Mouse (Mus musculus) adrenal gland, postnatal 0 days (tissue): ENCODE results near the gene Zbtb2. TPM values are rescaled to one million over a fixed set of nuclear protein-coding genes. Genes with fewer than 3 reads are reported as not detected.

Experiments used
- polyA plus RNA-seq: library from polyadenylated mRNA; unstranded; fragments of >200 nt; fragmentation: Nextera tagmentation; extraction: Ambion mirVana; gene quantifications from 2 replicates; pipeline ENCODE4 v1.2.1, GENCODE M21; 2015

Zbtb2 gene
- polyA plus RNA-seq, result 6.3 and 7.6 TPM in 2 replicates

GRCm38 (mm10) chr10:4387701-4388383 lies at the start of gene Zbtb2:
TSS of gene Zbtb2 (minus strand) at chr10:4388108.

GRCm38 (mm10) chr10:4432123-4432931 lies 44.4 kb upstream of the Zbtb2 start, which contains the start of the genes Rmnd1 and Armt1:
TSS of gene Rmnd1 (minus strand) at chr10:4432388.
TSS of gene Armt1 (plus strand) at chr10:4432467.

Other genes with a start within 250 kb of the Zbtb2 start
- 37.4 and 60.1 TPM in 2 replicates for gene Akap12, start 121.7 kb downstream of the Zbtb2 start, polyA plus RNA-seq
- 17.6 and 33.4 TPM in 2 replicates for gene Rmnd1, start 44.3 kb upstream of the Zbtb2 start, polyA plus RNA-seq
- gene Armt1, start 44.4 kb upstream of the Zbtb2 start, polyA plus RNA-seq, result 8.5 and 12.2 TPM in 2 replicates
- gene Ccdc170, start 94.4 kb upstream of the Zbtb2 start, polyA plus RNA-seq, result 0.11 and 0.57 TPM in 2 replicates
- gene Esr1, start 223.5 kb upstream of the Zbtb2 start, polyA plus RNA-seq, result 2.6 and 3.1 TPM in 2 replicates